Mouse (Mus musculus): ENCODE measurements around the gene Camk2g. TPM values are rescaled to one million over a fixed set of nuclear protein-coding genes. Genes with fewer than 3 reads are reported as not detected.
A peak's percentile ranks its signal among the peaks of the same experiment; 100 is the strongest.

Camk2g gene
- polyA plus RNA-seq, 1 experiment from 2014 or later, result 230 TPM

- Histone ChIP-seq H3K4me1 (no peaks in the 10 kb centered on the region), H3K27ac (replicated peaks) (no peak overlapping the region), H3K36me3 (peaks cover 95% of the 10 kb centered on the region), H3K4me3 (replicated peaks) (no peak overlapping the region), H3K9me3 (replicated peaks) (no peaks in the 10 kb centered on the region), H3K27me3 (replicated peaks) (no peaks in the 10 kb centered on the region), H3K4me2 (no peak overlapping the region), H3K9ac (replicated peaks) (no peak overlapping the region)
- ATAC-seq (ENCODE audit: low FRiP score), result no peak
- 89% methylated on average over 8 of the region's 8 CpGs for WGBS
These were observed 35.0 kb downstream of the Camk2g start for GRCm38 (mm10) chr14:20758768-20759435.

GRCm38 (mm10) chr14:20757370-20757907 is 36.4 kb downstream of the Camk2g start:
- WGBS, result 91% methylated on average over 22 of the region's 22 CpGs

GRCm38 (mm10) chr14:20753792-20754191 is 40.1 kb downstream of the Camk2g start:
- no peak for ATAC-seq (ENCODE audit: low FRiP score)
- H3K4me1 ChIP-seq, result no peaks in the 10 kb centered on the region
- no peak overlapping the region for H3K27ac ChIP-seq (replicated peaks)
- H3K4me3 ChIP-seq (replicated peaks), result no peak overlapping the region
- H3K4me2 ChIP-seq, result no peak overlapping the region
- H3K9me3 ChIP-seq (replicated peaks), result no peaks in the 10 kb centered on the region
- H3K27me3 ChIP-seq (replicated peaks), result no peaks in the 10 kb centered on the region
- H3K36me3 ChIP-seq, result peaks cover 49% of the 10 kb centered on the region
- 89% methylated on average over 3 of the region's 3 CpGs for WGBS
- H3K9ac ChIP-seq (replicated peaks), result no peak overlapping the region

More at GRCm38 (mm10) chr14:20757370-20757907, 36.4 kb downstream of the Camk2g start:
- ATAC-seq (ENCODE audit: low FRiP score), result no peak
- Histone ChIP-seq H3K27me3 (replicated peaks) (no peaks in the 10 kb centered on the region), H3K36me3 (peaks cover 84% of the 10 kb centered on the region), H3K4me2 (no peak overlapping the region), H3K4me1 (no peaks in the 10 kb centered on the region), H3K9me3 (replicated peaks) (no peaks in the 10 kb centered on the region), H3K9ac (replicated peaks) (no peak overlapping the region), H3K27ac (replicated peaks) (no peak overlapping the region), H3K4me3 (replicated peaks) (no peak overlapping the region)

- peaks cover 27% of the 10 kb centered on the region for H3K36me3 ChIP-seq
- H3K9me3 ChIP-seq (replicated peaks), result no peaks in the 10 kb centered on the region
- H3K4me3 ChIP-seq (replicated peaks), result no peak overlapping the region
- no peak overlapping the region for H3K4me2 ChIP-seq
- H3K27ac ChIP-seq (replicated peaks), result no peak overlapping the region
- peaks cover 4% of the 10 kb centered on the region; the same call in 1 of the 2 replicates for H3K4me1 ChIP-seq
- H3K9ac ChIP-seq (replicated peaks), result no peak overlapping the region
- no peaks in the 10 kb centered on the region for H3K27me3 ChIP-seq (replicated peaks)
- no peak for ATAC-seq (ENCODE audit: low FRiP score)
- 88% methylated on average over 5 of the region's 5 CpGs for WGBS
These were observed 43.4 kb downstream of the Camk2g start for GRCm38 (mm10) chr14:20750503-20750902.

GRCm38 (mm10) chr14:20749494-20750051 is 44.3 kb downstream of the Camk2g start:
- no peak for ATAC-seq (ENCODE audit: low FRiP score)
- Histone ChIP-seq H3K4me3 (replicated peaks) (no peak overlapping the region), H3K9me3 (replicated peaks) (no peaks in the 10 kb centered on the region), H3K9ac (replicated peaks) (no peak overlapping the region), H3K27me3 (replicated peaks) (no peaks in the 10 kb centered on the region), H3K36me3 (peaks cover 27% of the 10 kb centered on the region), H3K27ac (replicated peaks) (no peak overlapping the region), H3K4me1 (peaks cover 4% of the 10 kb centered on the region; the same call in 1 of the 2 replicates), H3K4me2 (no peak overlapping the region)
- 88% methylated on average over 4 of the region's 4 CpGs for whole genome bisulfite sequencing

- Histone ChIP-seq H3K9me3 (replicated peaks) (no peaks in the 10 kb centered on the region), H3K27ac (replicated peaks) (peak overlapping the region; percentile 43), H3K27me3 (replicated peaks) (no peaks in the 10 kb centered on the region), H3K36me3 (peaks cover 33% of the 10 kb centered on the region), H3K9ac (replicated peaks) (no peak overlapping the region), H3K4me2 (no peak overlapping the region), H3K4me3 (replicated peaks) (no peak overlapping the region), H3K4me1 (peaks cover 4% of the 10 kb centered on the region; the same call in 1 of the 2 replicates)
- peak; percentile 51 for ATAC-seq (ENCODE audit: low FRiP score)
- WGBS, result 44% methylated on average over 4 of the region's 4 CpGs
These were observed 45.5 kb downstream of the Camk2g start for GRCm38 (mm10) chr14:20748388-20748787.

- H3K9ac ChIP-seq (replicated peaks), result no peak overlapping the region
- H3K4me2 ChIP-seq, result no peak overlapping the region
- H3K27me3 ChIP-seq (replicated peaks), result no peaks in the 10 kb centered on the region
- H3K36me3 ChIP-seq, result peaks cover 38% of the 10 kb centered on the region
- H3K4me1 ChIP-seq, result peaks cover 4% of the 10 kb centered on the region; the same call in 1 of the 2 replicates
- no peak overlapping the region for H3K4me3 ChIP-seq (replicated peaks)
- H3K27ac ChIP-seq (replicated peaks), result 0 out of 2 replicates have a peak overlapping the region, but pooled peaks have one; percentile 51
- no peaks in the 10 kb centered on the region for H3K9me3 ChIP-seq (replicated peaks)
- no peak for ATAC-seq (ENCODE audit: low FRiP score)
- 88% methylated on average over 3 of the region's 3 CpGs for WGBS
These were observed 47.0 kb downstream of the Camk2g start for GRCm38 (mm10) chr14:20746935-20747334.

GRCm38 (mm10) chr14:20743614-20744013 is 50.3 kb downstream of the Camk2g start:
- Histone ChIP-seq H3K4me1 (peaks cover 4% of the 10 kb centered on the region; the same call in 1 of the 2 replicates), H3K4me3 (replicated peaks) (no peak overlapping the region), H3K27me3 (replicated peaks) (no peaks in the 10 kb centered on the region), H3K36me3 (peaks cover 71% of the 10 kb centered on the region), H3K4me2 (no peak overlapping the region), H3K9ac (replicated peaks) (no peak overlapping the region), H3K9me3 (replicated peaks) (no peaks in the 10 kb centered on the region), H3K27ac (replicated peaks) (no peak overlapping the region)
- WGBS, result 94% methylated on average over 3 of the region's 3 CpGs
- ATAC-seq (ENCODE audit: low FRiP score), result no peak

- Histone ChIP-seq H3K4me1 (no peaks in the 10 kb centered on the region), H3K27me3 (replicated peaks) (no peaks in the 10 kb centered on the region), H3K4me2 (no peak overlapping the region), H3K9ac (replicated peaks) (no peak overlapping the region), H3K36me3 (peaks cover 85% of the 10 kb centered on the region), H3K4me3 (replicated peaks) (no peak overlapping the region), H3K27ac (replicated peaks) (no peak overlapping the region), H3K9me3 (replicated peaks) (no peaks in the 10 kb centered on the region)
- 89% methylated on average over 9 of the region's 9 CpGs for WGBS
- ATAC-seq (ENCODE audit: low FRiP score), result no peak
These were observed 52.6 kb downstream of the Camk2g start for GRCm38 (mm10) chr14:20741301-20741700.

GRCm38 (mm10) chr14:20738511-20738910 is 55.4 kb downstream of the Camk2g start:
- Histone ChIP-seq H3K27me3 (replicated peaks) (no peaks in the 10 kb centered on the region), H3K9ac (replicated peaks) (no peak overlapping the region), H3K36me3 (peaks cover 73% of the 10 kb centered on the region), H3K4me3 (replicated peaks) (no peak overlapping the region), H3K4me1 (peaks cover 13% of the 10 kb centered on the region), H3K27ac (replicated peaks) (no peak overlapping the region), H3K9me3 (replicated peaks) (no peaks in the 10 kb centered on the region), H3K4me2 (no peak overlapping the region)
- no peak for ATAC-seq (ENCODE audit: low FRiP score)
- 85% methylated on average over 8 of the region's 8 CpGs for WGBS

- H3K27ac ChIP-seq (replicated peaks), result no peak overlapping the region
- H3K36me3 ChIP-seq, result peaks cover 68% of the 10 kb centered on the region
- H3K4me3 ChIP-seq (replicated peaks), result no peak overlapping the region
- no peak overlapping the region for H3K4me2 ChIP-seq
- H3K9ac ChIP-seq (replicated peaks), result no peak overlapping the region
- no peaks in the 10 kb centered on the region for H3K27me3 ChIP-seq (replicated peaks)
- H3K9me3 ChIP-seq (replicated peaks), result no peaks in the 10 kb centered on the region
- peaks cover 23% of the 10 kb centered on the region for H3K4me1 ChIP-seq
- 48% methylated on average over 14 of the region's 14 CpGs for WGBS
- ATAC-seq (ENCODE audit: low FRiP score), result no peak
These were observed 56.6 kb downstream of the Camk2g start for GRCm38 (mm10) chr14:20737306-20737705.

- Histone ChIP-seq H3K27ac (replicated peaks) (no peak overlapping the region), H3K4me2 (no peak overlapping the region), H3K36me3 (peaks cover 59% of the 10 kb centered on the region), H3K4me3 (replicated peaks) (no peak overlapping the region), H3K4me1 (peaks cover 34% of the 10 kb centered on the region), H3K9ac (replicated peaks) (no peak overlapping the region), H3K9me3 (replicated peaks) (no peaks in the 10 kb centered on the region), H3K27me3 (replicated peaks) (no peaks in the 10 kb centered on the region)
- ATAC-seq (ENCODE audit: low FRiP score), result no peak
- 89% methylated on average over 13 of the region's 13 CpGs for WGBS
These were observed 57.9 kb downstream of the Camk2g start for GRCm38 (mm10) chr14:20735892-20736390.
